Mouse (Mus musculus) B cell, adult (primary cell): Measurements from ENCODE around the gene Ankrd66. TPM values are rescaled to one million over a fixed set of nuclear protein-coding genes. Genes with fewer than 3 reads are reported as not detected.

Experiments
- total RNA-seq: library from RNA; stranded (reverse); gene quantifications from 4 replicates; pipeline ENCODE4 v1.2.4, GENCODE M21; 2023; ENCODE audit not compliant: inconsistent age

Ankrd66 gene
- total RNA-seq: not detected in 4 replicates

GRCm38 (mm10) chr17:43543539-43543938 lies at the start of gene Ankrd66:
Ankrd66 (minus strand) TSS chr17:43543639.

GRCm38 (mm10) chr17:43567992-43568888 lies 24.8 kb upstream of the Ankrd66 start, which contains the start of gene Pla2g7:
Pla2g7 (plus strand) TSS chr17:43568098.

GRCm38 (mm10) chr17:43502592-43502991 lies 40.8 kb downstream of the Ankrd66 start, which contains the start of gene Mep1a:
Mep1a (minus strand) TSS chr17:43502812.

Other genes with a start within 250 kb of the Ankrd66 start
- gene Adgrf5, start 183.2 kb downstream of the Ankrd66 start, total RNA-seq: 0.06 TPM in 1 of 4 replicates, not detected in the others
- gene Mep1a, start 40.8 kb downstream of the Ankrd66 start, total RNA-seq: not detected in 4 replicates
- gene Pla2g7, start 24.5 kb upstream of the Ankrd66 start, total RNA-seq: 6.8 to 10.7 TPM (median 9.7 TPM) in 4 replicates
- gene Tdrd6, start 86.7 kb upstream of the Ankrd66 start, total RNA-seq: not detected in 4 replicates
- gene Slc25a27, start 123.6 kb upstream of the Ankrd66 start, total RNA-seq: 2.6 to 6.1 TPM (median 3.6 TPM) in 4 replicates
- gene Cyp39a1, start 123.8 kb upstream of the Ankrd66 start, total RNA-seq: 11.9 to 17.1 TPM (median 14.1 TPM) in 4 replicates